11 mouse cellular contexts compared by ENCODE assay signal in the genomic region with DNA sequence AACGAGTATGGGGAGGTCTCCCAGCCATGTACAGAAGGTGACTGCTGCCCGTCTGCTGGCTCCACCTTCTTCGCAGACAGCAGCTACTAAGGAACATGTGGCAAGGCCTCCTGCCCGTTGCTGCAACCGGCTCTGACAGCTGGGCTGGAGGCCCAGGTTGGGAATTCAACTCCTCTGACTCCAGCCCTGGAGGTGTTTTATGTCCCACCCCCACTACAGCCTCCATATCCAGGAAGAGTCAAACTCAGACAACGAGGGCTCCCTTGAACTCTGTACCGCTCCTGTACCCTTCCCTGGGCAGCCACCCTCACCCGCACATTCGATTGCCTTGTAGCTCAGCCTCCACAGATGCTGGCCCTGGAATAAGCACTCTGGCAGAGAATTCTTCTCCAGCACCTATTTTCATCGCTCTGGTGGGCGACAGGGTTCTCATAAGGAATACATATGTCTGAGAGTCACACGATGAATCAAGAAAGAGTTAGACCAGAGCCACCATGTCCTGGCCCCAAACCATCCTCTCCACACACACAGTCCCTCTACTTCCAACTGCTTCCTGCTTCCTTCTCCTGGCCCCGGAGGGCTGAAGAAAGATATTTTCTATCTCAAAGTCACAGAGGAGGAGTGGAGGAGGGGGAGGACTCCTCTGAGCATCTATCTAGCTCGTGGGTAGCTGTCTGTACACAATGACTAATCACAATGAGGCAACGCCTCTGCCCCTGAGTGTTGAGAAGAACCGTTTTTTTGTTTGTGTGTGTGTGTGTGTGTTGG. TPM values are rescaled to one million over a fixed set of nuclear protein-coding genes. Genes with fewer than 3 reads are reported as not detected.
A peak's percentile ranks its signal among the peaks of the same experiment; 100 is the strongest.
DNase-seq lines count a peak whose midpoint lies in the region; ATAC-seq and TF ChIP-seq lines count a peak whose summit lies in the region.
"Had no signal": no experiment of that assay in that cellular context is flagged by ENCODE, and none has a peak within 500 bp of the region (broad histone marks: within the 10 kb centered on the region; RNA-seq: fewer than 3 reads in every experiment).

No protein-coding gene starts in this region.

- no peaks in the 10 kb centered on the region for H3K36me3 ChIP-seq in hindbrain, embryonic 10.5 days
- H3K36me3 ChIP-seq in hindbrain, embryonic 11.5 days (ENCODE audit: control insufficient read depth, insufficient read depth, low read length): no peaks in the 10 kb centered on the region
- H3K36me3 ChIP-seq in ES-E14 (ENCODE audit: control insufficient read depth, insufficient read depth, low read length, poor library complexity, severe bottlenecking): no peaks in the 10 kb centered on the region
- H3K36me3 ChIP-seq: embryonic facial prominence, embryonic 15.5 days; lung, embryonic 15.5 days had no signal

- 77% methylated on average over 16 of the region's 16 CpGs for WGBS in hindbrain, embryonic 10.5 days
- WGBS in hindbrain, embryonic 11.5 days: 73% methylated on average over 16 of the region's 16 CpGs

- no peaks in the 10 kb centered on the region for H3K27me3 ChIP-seq in hindbrain, embryonic 10.5 days (ENCODE audit: insufficient read depth, poor library complexity, severe bottlenecking)
- no peaks in the 10 kb centered on the region for H3K27me3 ChIP-seq in hindbrain, embryonic 11.5 days (ENCODE audit: control insufficient read depth, insufficient read depth, low read length)
- H3K27me3 ChIP-seq: embryonic facial prominence, embryonic 15.5 days; lung, embryonic 15.5 days had no signal

- in situ Hi-C loops in ES-E14 (cut with MboI; ENCODE audit: low sequenced_read_pairs in 2 of 2, unreplicated experiment in 2 of 2): no loop called here

- no peak for ATAC-seq in hindbrain, embryonic 11.5 days (ENCODE audit: low FRiP score)

- H3K4me2 ChIP-seq in hindbrain, embryonic 11.5 days (replicated peaks; ENCODE audit: low read depth, low read length): no peak overlapping the region
- H3K4me2 ChIP-seq: embryonic facial prominence, embryonic 15.5 days; lung, embryonic 15.5 days had no signal

- peaks cover 16% of the 10 kb centered on the region for H3K4me1 ChIP-seq in hindbrain, embryonic 10.5 days (replicated peaks)
- no peaks in the 10 kb centered on the region for H3K4me1 ChIP-seq in hindbrain, embryonic 11.5 days (replicated peaks; ENCODE audit: control insufficient read depth, insufficient read depth, low read length)
- H3K4me1 ChIP-seq in ES-E14 (ENCODE audit: control insufficient read depth in 2 of 2, insufficient read depth in 2 of 2, low read length in 2 of 2, poor library complexity in 1 of 2): peaks cover 2 to 17% of the 10 kb centered on the region in 2 experiments; a peak in 2 of 4 replicates

- no peaks in the 10 kb centered on the region; the same call in 1 of the 2 replicates for H3K9me3 ChIP-seq in hindbrain, embryonic 10.5 days
- H3K9me3 ChIP-seq in hindbrain, embryonic 11.5 days (ENCODE audit: control insufficient read depth, low read length): no peaks in the 10 kb centered on the region
- H3K9me3 ChIP-seq in ES-E14 (ENCODE audit: control insufficient read depth, insufficient read depth, low read depth, low read length): no peaks in the 10 kb centered on the region
- H3K9me3 ChIP-seq: embryonic facial prominence, embryonic 15.5 days; lung, embryonic 15.5 days had no signal

- 0 out of 2 replicates have a peak overlapping the region, but pooled peaks have one; percentile 23 for H3K27ac ChIP-seq in hindbrain, embryonic 10.5 days
- H3K27ac ChIP-seq in hindbrain, embryonic 11.5 days (ENCODE audit: low read depth, low read length): no peak overlapping the region
- no peak overlapping the region for H3K27ac ChIP-seq in ES-E14 (ENCODE audit: insufficient read depth, low read depth, low read length, poor library complexity, severe bottlenecking)
- H3K27ac ChIP-seq: embryonic facial prominence, embryonic 15.5 days; lung, embryonic 15.5 days had no signal

- no peak overlapping the region for H3K9ac ChIP-seq in hindbrain, embryonic 11.5 days (ENCODE audit: low read depth, low read length)
- peak overlapping the region; percentile 55; the same call in 1 of the 2 replicates for H3K9ac ChIP-seq in ES-E14 (ENCODE audit: insufficient read depth, low read depth, low read length, poor library complexity, severe bottlenecking)
- H3K9ac ChIP-seq: embryonic facial prominence, embryonic 15.5 days; lung, embryonic 15.5 days had no signal

- H3K4me3 ChIP-seq in hindbrain, embryonic 10.5 days: no peak overlapping the region
- H3K4me3 ChIP-seq in hindbrain, embryonic 11.5 days (ENCODE audit: low read depth, low read length): no peak overlapping the region
- no peak overlapping the region for H3K4me3 ChIP-seq in ES-E14 (ENCODE audit: insufficient read depth in 1 of 2, low read depth in 1 of 2, low read length in 2 of 2, poor library complexity in 1 of 2, severe bottlenecking in 1 of 2)
- H3K4me3 ChIP-seq: embryonic facial prominence, embryonic 15.5 days; lung, embryonic 15.5 days had no signal

- no peak for DNase-seq in hindbrain, embryonic 10.5 days (ENCODE audit: low spot score)
- no peak for DNase-seq in hindbrain, embryonic 11.5 days (ENCODE audit: low spot score)
- DNase-seq in ES-E14 (ENCODE audit: low read depth, low spot score): no peak
- DNase-seq in c-Kit-positive CD71-positive TER-119-negative erythroid progenitor cells, embryonic 14.5 days (ENCODE audit: low read depth): peak; percentile 65
- peak; percentile 63 for DNase-seq in liver
- no peak for DNase-seq in spleen, adult 12 weeks (ENCODE audit: low spot score)
- no peak for DNase-seq in lung, postnatal 4 days
- DNase-seq in thymus, postnatal 0 days (ENCODE audit: low spot score): no peak

TF ChIP-seq in ES-E14, 5 proteins besides CTCF, POLR2A, EP300 and RAD21:
- TF ChIP-seq ZC3H11A (IDR thresholded peaks at IDR 0.05; ENCODE audit: borderline replicate concordance, low read depth, low read length): no peak
- no peak for TF ChIP-seq HCFC1 (IDR thresholded peaks at IDR 0.05; ENCODE audit: borderline replicate concordance, insufficient read depth, low read length)
- TF ChIP-seq CHD2 (IDR thresholded peaks at IDR 0.05; ENCODE audit: low read depth, low read length): no peak
- TF ChIP-seq ZNF384 (IDR thresholded peaks at IDR 0.05; ENCODE audit: low read depth, low read length): no peak
- TF ChIP-seq MAFK (IDR thresholded peaks at IDR 0.05; ENCODE audit: insufficient read depth, low read depth, low read length): no peak

RNA-seq across cellular contexts. Expression of a gene that starts 12.2 kb away (rescaled TPM):
- polyA plus RNA-seq in hindbrain, embryonic 10.5 days (2016; fragmentation: Nextera tagmentation; extraction: Ambion mirVana): not detected in 2 replicates
- not detected in 2 replicates for polyA plus RNA-seq in hindbrain, embryonic 11.5 days (2014; fragmentation: Nextera tagmentation; extraction: Ambion mirVana)
- 1.4 and 1.6 TPM in 2 replicates for total RNA-seq in ES-E14 (2012; rRNA removed)
- polyA plus RNA-seq in thymus, postnatal 0 days (2015; fragmentation: Nextera tagmentation; extraction: Ambion mirVana): 2.5 and 5.7 TPM in 2 replicates
- polyA plus RNA-seq: embryonic facial prominence, embryonic 15.5 days; intestine, embryonic 14.5 days had no signal

RNA-seq across cellular contexts. Expression of a gene that starts 42.1 kb away (rescaled TPM):
- polyA plus RNA-seq in hindbrain, embryonic 10.5 days (2016; fragmentation: Nextera tagmentation; extraction: Ambion mirVana): 4.3 and 5.4 TPM in 2 replicates
- polyA plus RNA-seq in hindbrain, embryonic 11.5 days (2014; fragmentation: Nextera tagmentation; extraction: Ambion mirVana): 3.0 and 3.1 TPM in 2 replicates
- total RNA-seq in ES-E14 (2012; rRNA removed): 4.3 and 6.7 TPM in 2 replicates
- 0.31 and 0.35 TPM in 2 replicates for polyA plus RNA-seq in thymus, postnatal 0 days (2015; fragmentation: Nextera tagmentation; extraction: Ambion mirVana)

Comparison
In these comparisons a context has a peak if more than half of its experiments do, and no peak if none do; other contexts are left out.
1. DNase-seq: peak in c-Kit-positive CD71-positive TER-119-negative erythroid progenitor cells, embryonic 14.5 days (single experiment) and liver (single experiment); none in hindbrain, embryonic 10.5 days (single experiment), hindbrain, embryonic 11.5 days (single experiment), ES-E14 (single experiment), spleen, adult 12 weeks (single experiment), lung, postnatal 4 days (0 of 2) and thymus, postnatal 0 days (single experiment).